Mouse (Mus musculus) heart, adult 9 months (tissue): Measurements from ENCODE around the gene Rfx2.
A peak's percentile ranks its signal among the peaks of the same experiment; 100 is the strongest.

ENCODE experiments used
- DNase-seq, 2 experiments: peaks; one replicate each; pipeline ENCODE4 v3.0.0; 2022; ENCODE audit warnings: low spot score in 2 of 2

Gene Rfx2

GRCm38 (mm10) chr17:56780291-56780978 is 50.4 kb downstream of the Rfx2 start:
- no peak for DNase-seq

DNA sequence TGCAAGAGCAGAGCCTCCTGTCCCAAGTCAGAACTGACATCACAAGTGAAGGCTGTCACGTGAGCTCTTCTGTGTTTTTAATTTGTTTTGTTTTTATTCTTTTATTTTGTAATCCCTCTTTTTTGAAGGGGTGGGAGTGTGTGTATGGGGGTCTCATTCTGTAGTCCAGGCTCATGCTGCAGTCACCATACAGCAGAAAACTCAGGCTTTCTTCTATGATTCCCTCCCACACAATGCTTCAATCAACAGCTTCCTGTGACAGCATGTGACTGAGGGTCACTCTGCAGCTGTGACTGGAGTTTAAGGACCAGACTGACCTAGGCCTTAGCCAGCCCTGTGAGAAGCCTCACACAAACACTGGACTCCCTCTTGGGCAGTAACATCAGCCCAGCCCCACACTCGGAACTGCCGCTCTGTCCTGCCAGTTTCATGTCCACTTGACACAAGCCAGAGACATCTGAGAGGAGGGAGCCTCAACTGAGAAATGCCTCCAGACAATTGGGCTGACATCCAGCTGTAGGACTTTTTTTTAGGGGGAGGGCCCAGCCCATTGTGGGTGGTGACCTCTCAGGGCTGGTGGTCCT is 51.9 kb downstream of the Rfx2 start:
- DNase-seq = no peak

- no peak for DNase-seq
Observed at GRCm38 (mm10) chr17:56777568-56777967, 53.2 kb downstream of the Rfx2 start.

DNA sequence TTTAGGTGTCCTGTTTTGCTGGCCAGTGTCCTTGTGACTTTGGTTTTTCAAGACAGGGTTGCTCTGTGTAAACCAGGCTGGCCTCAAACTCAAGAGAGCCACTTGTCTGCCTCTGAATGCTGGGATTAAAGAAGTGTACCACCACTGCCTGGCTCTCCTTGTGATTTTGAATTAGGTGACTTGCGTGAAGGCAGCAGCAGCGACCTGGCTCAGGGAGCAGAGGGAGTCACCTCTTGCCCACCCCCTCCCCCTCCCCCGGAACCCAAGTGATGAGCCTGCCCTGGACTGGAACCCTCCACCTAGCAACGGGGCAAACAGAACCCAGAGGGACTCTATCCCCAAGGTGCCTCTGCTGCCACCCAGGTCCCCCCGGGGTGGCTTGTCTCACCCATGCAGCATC is 60.9 kb downstream of the Rfx2 start, which contains the start of gene Prr22:
Gene Prr22 (plus strand): TSS at position 301 of the 400 bp plus-strand sequence.
- no peak for DNase-seq

GRCm38 (mm10) chr17:56768941-56769340 is 61.9 kb downstream of the Rfx2 start:
- DNase-seq = no peak

DNA sequence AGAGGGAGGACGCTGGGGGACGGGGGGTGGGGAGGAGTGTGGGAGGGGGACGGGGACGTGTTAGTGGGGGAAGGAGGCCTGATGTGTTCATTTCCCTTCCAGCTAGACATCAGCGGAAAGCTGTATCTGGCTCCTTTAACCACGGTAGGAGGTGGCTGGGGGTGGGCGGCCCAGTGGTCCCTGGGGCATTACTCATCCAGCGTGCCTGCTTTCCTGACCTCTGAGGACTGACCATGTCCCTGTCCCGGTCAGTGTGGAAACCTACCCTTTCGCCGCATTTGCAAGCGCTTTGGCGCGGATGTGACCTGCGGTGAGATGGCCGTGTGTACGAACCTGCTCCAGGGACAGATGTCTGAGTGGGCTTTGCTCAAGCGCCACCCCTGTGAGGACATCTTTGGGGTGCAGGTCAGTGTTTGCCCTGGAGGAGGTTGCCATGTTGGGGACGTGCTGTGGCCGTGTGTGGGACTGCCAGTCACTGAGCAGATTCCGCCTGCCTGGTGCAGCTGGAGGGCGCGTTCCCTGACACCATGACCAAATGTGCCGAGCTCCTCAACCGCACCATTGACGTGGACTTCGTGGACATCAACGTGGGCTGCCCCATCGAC is 63.2 kb downstream of the Rfx2 start:
- no peak for DNase-seq

DNA sequence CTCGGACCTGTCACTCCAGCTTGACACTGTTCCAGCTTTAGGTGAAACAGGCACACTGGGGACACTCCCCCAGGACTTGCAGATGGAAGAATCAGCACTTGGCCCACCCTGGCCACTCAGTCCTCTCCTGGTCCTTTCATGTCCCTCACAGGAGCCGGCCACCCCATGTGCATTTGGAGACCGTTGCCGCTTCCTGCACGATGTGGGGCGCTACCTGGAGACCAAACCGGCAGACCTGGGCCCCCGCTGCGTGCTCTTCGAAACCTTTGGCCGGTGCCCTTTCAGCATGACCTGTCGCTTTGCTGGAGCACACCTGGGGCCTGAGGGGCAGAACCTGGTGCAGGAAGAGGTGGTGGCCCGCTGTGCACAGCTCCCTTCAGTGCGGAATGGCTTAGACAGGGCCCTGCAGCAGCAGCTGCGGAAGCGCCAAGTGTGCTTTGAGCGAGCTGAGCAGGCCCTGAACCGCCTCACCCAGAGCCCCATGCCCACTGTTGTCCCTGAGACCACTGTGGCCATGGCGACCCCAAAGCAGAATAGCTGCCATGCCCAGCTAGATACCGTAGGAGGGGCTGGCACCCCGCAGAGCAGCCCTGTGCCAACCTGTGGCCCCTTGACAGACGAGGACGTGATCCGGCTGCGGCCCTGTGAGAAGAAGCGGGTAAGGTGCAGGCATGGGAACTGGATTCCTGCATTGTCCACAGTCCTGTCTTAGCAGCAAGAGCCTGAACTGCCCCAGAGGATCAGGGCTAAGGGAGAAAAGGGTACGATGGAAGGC is 64.0 kb downstream of the Rfx2 start:
- no peak for DNase-seq

DNA sequence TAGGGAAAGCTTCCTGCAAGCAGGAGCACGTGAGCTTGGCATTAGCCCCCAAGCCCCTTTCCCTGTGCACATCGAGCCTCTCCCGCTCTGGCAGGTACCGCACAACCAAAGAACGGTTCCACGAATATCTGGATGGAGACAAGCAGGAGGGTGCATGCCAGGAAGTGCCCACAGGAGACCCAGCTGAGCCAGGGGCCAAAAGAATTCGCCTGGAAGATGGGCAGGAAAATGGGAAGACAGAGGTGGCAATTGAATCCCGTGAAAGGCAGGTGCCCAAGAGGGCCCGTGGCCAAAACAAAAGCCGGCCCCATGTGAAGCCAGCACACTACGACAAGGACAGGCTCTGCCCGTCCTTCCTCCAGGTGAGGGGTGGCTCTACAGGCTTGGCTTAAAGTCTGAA is 65.4 kb downstream of the Rfx2 start:
- no peak for DNase-seq

GRCm38 (mm10) chr17:56764474-56765354 is 66.1 kb downstream of the Rfx2 start, which contains the start of gene Dus3l:
TSS of gene Dus3l (plus strand) at chr17:56764757.
- peak; percentile 89 to 91 for DNase-seq

DNA sequence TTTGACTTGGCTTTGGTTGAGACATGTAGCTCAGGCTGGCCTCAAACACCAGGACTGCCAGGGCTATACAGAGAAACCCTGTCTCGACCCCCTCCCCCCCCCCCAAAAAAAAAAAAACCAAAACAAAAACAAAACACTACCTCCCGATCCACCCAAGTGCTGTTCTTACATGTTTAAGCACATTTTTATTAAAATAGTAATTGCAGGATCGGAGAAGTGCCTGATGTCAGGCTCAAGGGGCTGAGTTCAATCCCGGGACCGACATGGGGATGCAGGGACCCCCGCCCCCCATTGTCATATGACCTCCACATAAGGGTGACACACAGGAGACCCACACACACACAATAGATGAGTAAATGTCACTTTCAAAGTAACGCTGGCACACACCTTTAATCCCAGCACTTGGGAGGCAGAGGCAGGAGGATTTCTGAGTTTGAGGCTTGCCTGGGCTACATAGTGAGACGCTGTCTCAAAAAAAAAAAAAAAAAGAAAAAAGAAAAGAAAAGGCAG is 67.0 kb downstream of the Rfx2 start:
- DNase-seq = no peak

GRCm38 (mm10) chr17:56762769-56763731 is 67.8 kb downstream of the Rfx2 start:
- DNase-seq = peak; percentile 51 to 62

- DNase-seq = peak; percentile 82 to 83
Observed at GRCm38 (mm10) chr17:56761991-56762410, 68.8 kb downstream of the Rfx2 start.

DNA sequence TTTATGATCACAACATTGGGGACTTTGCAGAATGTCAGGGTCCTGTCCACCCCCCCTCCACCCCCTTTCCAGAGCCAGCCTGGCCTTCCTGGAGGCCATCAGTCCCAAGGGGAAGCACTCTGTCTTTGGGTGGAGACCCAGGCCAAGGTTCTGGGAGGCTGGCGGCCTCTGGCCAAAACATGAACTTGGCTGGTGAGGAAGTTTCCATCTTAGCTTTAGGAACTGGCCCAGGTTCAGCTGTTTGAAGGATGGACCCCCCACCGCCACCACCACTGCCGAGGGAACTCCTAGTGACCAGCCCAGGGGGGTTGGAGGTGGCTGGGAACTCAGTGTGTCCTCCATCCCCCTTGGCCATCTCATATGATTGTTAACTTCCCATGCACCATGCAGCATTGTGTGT is 69.7 kb downstream of the Rfx2 start:
- DNase-seq = no peak

GRCm38 (mm10) chr17:56759261-56759660 is 71.6 kb downstream of the Rfx2 start:
- no peak for DNase-seq

DNA sequence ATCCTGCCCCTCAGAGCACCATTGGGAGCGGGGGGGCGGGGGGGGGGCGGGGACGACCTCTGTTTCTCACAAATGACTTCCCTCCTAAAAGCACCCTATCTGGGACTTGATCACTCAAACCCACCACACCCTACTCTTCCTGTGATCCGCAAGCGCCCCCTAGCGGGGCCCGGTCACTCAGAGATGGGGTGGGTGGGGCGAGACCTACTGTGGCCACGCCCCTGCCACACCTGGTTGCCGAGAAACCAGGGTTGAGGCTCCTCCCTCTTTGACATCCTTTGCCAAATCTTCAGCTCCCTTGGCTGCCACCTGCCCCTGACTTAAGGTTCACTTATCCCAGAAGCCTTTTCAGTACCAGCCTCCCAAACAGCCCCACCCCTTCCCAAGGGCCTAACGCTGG is 72.7 kb downstream of the Rfx2 start:
- DNase-seq = peak in 1 of 2 experiments; percentile 54

- peak; percentile 64 to 73 for DNase-seq
Observed at GRCm38 (mm10) chr17:56757416-56758123, 73.2 kb downstream of the Rfx2 start, which contains the start of gene Nrtn. TSS of gene Nrtn (minus strand) at chr17:56757530.

DNA sequence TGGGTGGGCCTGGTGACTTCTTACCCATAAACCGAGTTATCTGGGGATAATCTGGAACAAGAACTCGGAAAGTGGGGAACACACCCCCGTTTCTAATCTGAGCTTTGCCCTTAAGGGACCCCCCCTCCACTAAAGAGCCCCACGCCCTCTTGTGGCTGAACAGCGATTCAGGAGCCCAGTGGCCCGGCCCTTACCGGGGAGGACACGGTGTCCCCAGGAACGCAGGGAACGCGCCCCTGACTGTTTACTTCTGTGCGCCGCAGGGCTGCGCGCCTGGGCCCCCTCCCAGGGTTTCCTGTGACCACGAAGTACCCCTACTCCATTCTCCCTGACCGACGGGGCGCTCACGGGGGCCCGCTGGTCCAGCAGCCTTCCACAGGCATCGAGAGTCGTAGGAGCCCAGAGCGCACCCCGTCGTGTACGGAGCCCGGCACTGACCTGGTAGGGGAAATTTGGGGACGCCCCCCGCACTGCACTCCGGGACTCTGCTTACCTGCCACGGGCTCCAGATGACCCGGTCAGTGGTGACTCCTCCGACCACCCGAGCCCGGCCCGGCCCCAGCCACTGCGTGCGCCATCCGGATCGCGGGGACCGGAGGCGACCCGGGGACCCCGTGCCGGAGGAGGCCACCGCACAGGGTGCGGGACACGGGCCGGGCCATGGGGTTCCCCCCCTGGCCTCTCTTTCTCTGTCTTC is 74.0 kb downstream of the Rfx2 start:
- DNase-seq = no peak
